Mouse (Mus musculus) skeletal muscle tissue, postnatal 0 days (tissue): ENCODE data around the gene Dbr1. TPM values are rescaled to one million over a fixed set of nuclear protein-coding genes. Genes with fewer than 3 reads are reported as not detected.

Experiments used
- polyA plus RNA-seq: library from polyadenylated mRNA; unstranded; fragments of >200 nt; fragmentation: Nextera tagmentation; extraction: Ambion mirVana; gene quantifications from 2 replicates; pipeline ENCODE4 v1.2.1, GENCODE M21; 2015

Dbr1 gene
- 9.8 and 10.1 TPM in 2 replicates for polyA plus RNA-seq

DNA sequence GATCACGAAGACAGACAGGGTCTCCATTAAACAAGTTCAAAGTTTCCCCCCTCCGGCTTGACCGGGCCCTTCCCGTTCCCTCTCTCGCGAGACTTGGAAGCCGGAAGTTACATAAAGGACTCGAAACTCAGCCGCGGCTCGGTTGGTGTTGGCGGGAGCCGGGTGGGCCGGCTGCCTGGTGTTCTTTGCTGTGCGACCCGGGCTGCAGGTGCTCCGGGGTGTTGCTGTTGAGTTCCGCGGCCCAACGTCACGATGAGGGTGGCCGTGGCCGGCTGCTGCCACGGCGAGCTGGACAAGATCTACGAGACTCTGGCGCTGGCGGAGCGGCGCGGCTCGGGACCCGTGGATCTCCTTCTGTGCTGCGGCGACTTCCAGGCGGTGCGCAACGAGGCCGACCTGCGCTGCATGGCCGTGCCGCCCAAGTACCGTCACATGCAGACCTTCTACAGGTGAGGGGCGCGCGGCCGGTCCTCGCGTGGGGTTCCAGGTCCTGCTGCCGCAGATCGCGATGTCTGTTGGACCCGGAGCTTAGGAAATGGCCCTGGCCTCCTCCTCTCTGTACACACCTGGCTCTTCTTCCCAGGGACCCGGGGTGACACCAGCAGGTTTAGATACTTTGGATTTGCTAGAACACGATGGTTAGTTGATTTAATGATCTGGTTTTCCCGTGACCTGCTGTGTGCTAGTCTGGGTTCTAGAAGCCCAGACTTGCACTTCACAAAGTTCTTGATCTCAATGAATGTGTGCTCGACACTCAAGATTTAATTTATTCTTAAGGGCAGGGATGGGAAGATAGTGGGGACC is at the start of gene Dbr1:
Gene Dbr1, plus strand, starts transcription at position 123 of the 804 bp plus-strand sequence.

DNA sequence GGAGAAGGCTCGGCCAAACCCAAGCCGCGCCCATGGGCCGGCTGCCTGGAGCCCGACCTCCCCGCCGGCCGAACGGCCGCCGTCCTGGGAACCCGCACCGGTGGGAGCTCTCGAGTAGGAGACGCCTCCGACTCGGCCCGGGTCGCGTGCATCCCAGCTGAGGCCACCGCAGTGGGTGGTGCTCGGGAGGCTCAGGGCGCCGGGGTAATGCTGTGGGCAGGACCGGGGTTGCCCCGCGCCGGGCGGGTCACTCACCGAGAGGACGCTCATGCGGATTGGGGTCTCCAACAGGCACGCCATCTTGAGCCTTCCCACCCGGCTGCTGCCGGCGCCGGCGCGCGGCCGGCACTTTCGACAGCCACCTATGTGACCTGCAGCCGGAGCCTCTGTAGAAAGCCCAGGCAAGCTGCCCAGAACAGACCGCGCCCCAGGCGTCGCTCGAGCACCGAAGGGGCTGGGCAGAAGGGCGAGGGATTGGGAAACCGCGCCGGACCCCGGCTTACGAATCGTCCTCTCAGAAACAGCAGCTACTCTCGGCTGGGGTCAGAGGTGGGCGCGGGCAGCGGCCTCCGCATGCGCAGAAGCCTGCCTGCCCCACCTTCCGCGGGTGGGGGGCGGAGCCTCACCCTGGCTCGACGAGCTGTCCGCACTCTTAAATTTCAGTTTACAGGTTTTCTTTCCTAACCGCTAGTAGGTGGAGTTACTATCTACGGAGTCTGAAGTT is 7.1 kb upstream of the Dbr1 start, which contains the start of gene Armc8:
Gene Armc8, minus strand, starts transcription at position 553 of the 724 bp plus-strand sequence.

DNA sequence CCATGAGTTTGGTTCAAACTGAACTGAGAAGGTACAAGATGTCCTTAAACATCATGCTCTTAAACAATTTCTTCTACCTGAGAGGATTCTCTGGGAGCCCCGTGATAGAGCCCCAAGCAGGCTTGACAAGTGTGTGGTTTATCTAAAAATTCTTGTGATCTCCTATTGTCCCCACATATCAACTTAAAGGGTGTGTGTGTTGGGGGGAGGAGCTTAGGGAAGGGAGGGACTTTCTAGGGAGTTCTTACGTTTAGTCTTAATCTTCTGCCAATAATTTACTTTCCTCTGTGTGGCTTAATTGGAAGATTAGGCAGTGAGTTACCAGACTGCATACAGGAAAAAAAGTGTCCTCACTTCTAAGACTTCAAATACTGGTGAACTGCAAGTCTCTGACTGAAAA is 36.6 kb downstream of the Dbr1 start, which contains the start of gene A4gnt:
Gene A4gnt, plus strand, starts transcription at position 301 of the 400 bp plus-strand sequence.

GRCm38 (mm10) chr9:99629281-99630011 is 53.8 kb downstream of the Dbr1 start, which contains the start of gene Dzip1l:
Gene Dzip1l, plus strand, starts transcription at chr9:99629496.

Other genes with a start within 250 kb of the Dbr1 start
- 0.04 and 0.28 TPM in 2 replicates for gene Esyt3, start 217.2 kb upstream of the Dbr1 start, polyA plus RNA-seq
- gene Mras, start 138.4 kb upstream of the Dbr1 start, polyA plus RNA-seq: 9.5 and 14.1 TPM in 2 replicates
- not detected in 2 replicates for gene Nme9, start 124.3 kb upstream of the Dbr1 start, polyA plus RNA-seq
- 15.8 and 18.3 TPM in 2 replicates for gene Armc8, start 6.9 kb upstream of the Dbr1 start, polyA plus RNA-seq
- gene A4gnt, start 36.7 kb downstream of the Dbr1 start, polyA plus RNA-seq: not detected in 2 replicates
- 4.4 TPM in 2 replicates for gene Dzip1l, start 53.7 kb downstream of the Dbr1 start, polyA plus RNA-seq
- gene Cldn18, start 141.5 kb downstream of the Dbr1 start, polyA plus RNA-seq: 0.06 TPM in 1 of 2 replicates, not detected in the other